Comparison of ENCODE assay signal across 31 mouse cellular contexts in the genomic region with DNA sequence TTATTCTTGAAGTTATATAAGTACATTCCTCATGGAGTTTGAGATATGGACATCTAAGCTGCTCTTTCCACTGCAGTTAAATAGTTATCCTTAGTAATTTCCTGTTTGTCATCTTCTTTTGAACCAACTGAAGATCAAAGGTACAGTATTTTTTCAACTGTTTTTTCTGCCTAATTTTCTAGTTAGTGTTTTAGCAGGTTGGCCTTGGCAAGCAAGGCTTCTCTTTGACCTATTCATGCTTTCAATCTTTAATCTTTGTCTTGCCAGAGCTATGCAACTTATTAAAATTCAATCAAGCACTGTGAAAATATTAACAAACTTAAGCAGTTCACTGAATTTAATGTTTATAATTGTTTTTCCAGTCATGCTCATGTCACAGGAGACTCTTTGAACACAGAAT. TPM values are rescaled to one million over a fixed set of nuclear protein-coding genes. Genes with fewer than 3 reads are reported as not detected.
"Had no signal": no experiment of that assay in that cellular context is flagged by ENCODE, and none has a peak within 500 bp of the region (broad histone marks: within the 10 kb centered on the region; RNA-seq: fewer than 3 reads in every experiment).

No protein-coding gene starts in this region.

- H3K4me3 ChIP-seq: forebrain, embryonic 15.5 days; heart, adult 2 months; heart, embryonic 13.5 days; heart, embryonic 15.5 days; hindbrain, embryonic 13.5 days; hindbrain, embryonic 15.5 days; limb, embryonic 13.5 days; limb, embryonic 15.5 days; liver, embryonic 12.5 days had no signal

- H3K9ac ChIP-seq: forebrain, embryonic 15.5 days; forebrain, postnatal 0 days; heart, embryonic 13.5 days; heart, embryonic 15.5 days; hindbrain, embryonic 13.5 days; hindbrain, embryonic 15.5 days; limb, embryonic 13.5 days; limb, embryonic 15.5 days; liver, embryonic 12.5 days; liver, embryonic 14.5 days had no signal

- H3K9me3 ChIP-seq: forebrain, embryonic 15.5 days; heart, embryonic 13.5 days; heart, embryonic 15.5 days; hindbrain, embryonic 13.5 days; hindbrain, embryonic 15.5 days; limb, embryonic 13.5 days; limb, embryonic 15.5 days; liver, embryonic 12.5 days had no signal

- DNase-seq: forebrain, postnatal 0 days; gastrocnemius, postnatal 14 days; gastrocnemius, postnatal 36 days; heart, adult 11 months; heart, adult 2 months; heart, postnatal 14 days; heart, postnatal 36 days; layer of hippocampus, adult 9-11 months; layer of hippocampus, postnatal 36 days; left cerebral cortex, postnatal 4 days; lung, adult 18-20 months had no signal

- H3K4me2 ChIP-seq: forebrain, embryonic 15.5 days; heart, embryonic 11.5 days; heart, embryonic 13.5 days; heart, embryonic 15.5 days; hindbrain, embryonic 13.5 days; hindbrain, embryonic 15.5 days; limb, embryonic 13.5 days; limb, embryonic 15.5 days; liver, embryonic 12.5 days had no signal

- H3K27me3 ChIP-seq: forebrain, embryonic 15.5 days; heart, embryonic 13.5 days; heart, embryonic 15.5 days; hindbrain, embryonic 13.5 days; hindbrain, embryonic 15.5 days; limb, embryonic 13.5 days; limb, embryonic 15.5 days; liver, embryonic 12.5 days had no signal

- H3K36me3 ChIP-seq: forebrain, embryonic 15.5 days; heart, embryonic 13.5 days; heart, embryonic 15.5 days; hindbrain, embryonic 13.5 days; hindbrain, embryonic 15.5 days; limb, embryonic 13.5 days; limb, embryonic 15.5 days; liver, embryonic 12.5 days had no signal

- H3K27ac ChIP-seq: forebrain, embryonic 15.5 days; heart, adult 2 months; heart, embryonic 13.5 days; heart, embryonic 15.5 days; hindbrain, embryonic 13.5 days; hindbrain, embryonic 15.5 days; hindbrain, postnatal 0 days; limb, embryonic 13.5 days; limb, embryonic 15.5 days; liver, embryonic 12.5 days; liver, embryonic 14.5 days had no signal

- ATAC-seq: forebrain, embryonic 15.5 days; hindbrain, postnatal 0 days; intestine, embryonic 16.5 days; liver, embryonic 12.5 days had no signal

- H3K4me1 ChIP-seq: forebrain, embryonic 15.5 days; heart, embryonic 13.5 days; heart, embryonic 15.5 days; hindbrain, embryonic 13.5 days; hindbrain, embryonic 15.5 days; limb, embryonic 13.5 days; limb, embryonic 15.5 days; liver, embryonic 12.5 days had no signal

RNA-seq across cellular contexts. Expression of a gene that starts 14.0 kb away (rescaled TPM):
- polyA plus RNA-seq: forebrain, embryonic 15.5 days; forebrain, postnatal 0 days; gonadal fat pad, adult 2 months; heart, adult 2 months; heart, embryonic 11.5 days; heart, embryonic 13.5 days; heart, embryonic 15.5 days; heart, postnatal 0 days; hindbrain, embryonic 11.5 days; hindbrain, embryonic 13.5 days; hindbrain, embryonic 15.5 days; hindbrain, postnatal 0 days; intestine, embryonic 14.5 days; intestine, embryonic 16.5 days; large intestine, adult 2 months; limb, embryonic 11.5 days; limb, embryonic 13.5 days; limb, embryonic 15.5 days; liver, adult 2 months; liver, embryonic 12.5 days; liver, embryonic 14.5 days; liver, embryonic 16.5 days had no signal
